Mouse (Mus musculus): ENCODE results near the gene Chka. TPM values are rescaled to one million over a fixed set of nuclear protein-coding genes. Genes with fewer than 3 reads are reported as not detected.

Chka gene
- total and polyA plus RNA-seq, 3 experiments = 9.5 to 12.5 (median 10.7) TPM

GRCm38 (mm10) chr19:3834301-3834700, 17.3 kb upstream of the Chka start:
- H3K27ac ChIP-seq = no peak overlapping the region
- no peak overlapping the region for H3K9ac ChIP-seq (ENCODE audit: low read depth, low read length)
- peaks cover 3% of the 10 kb centered on the region; the same call in 1 of the 2 replicates for H3K4me1 ChIP-seq (ENCODE audit: control insufficient read depth, insufficient read depth, low read length)
- no peaks in the 10 kb centered on the region for H3K79me2 ChIP-seq (replicated peaks; ENCODE audit: control insufficient read depth, insufficient read depth, low read length)
- H3K27me3 ChIP-seq (ENCODE audit: control insufficient read depth, insufficient read depth, low read length) = no peaks in the 10 kb centered on the region
- TF ChIP-seq EP300 (IDR thresholded peaks at IDR 0.05; ENCODE audit: insufficient read depth, low read depth, low read length) (no peak), POLR2A (IDR thresholded peaks at IDR 0.05; ENCODE audit: insufficient read depth, low read depth, low read length) (no peak), CTCF (IDR thresholded peaks at IDR 0.05) (no peak)
- H3K36me3 ChIP-seq (ENCODE audit: control insufficient read depth, insufficient read depth, low read length) = no peaks in the 10 kb centered on the region
- 92% methylated on average over 7 of the region's 7 CpGs for WGBS
- no peak overlapping the region for H3K4me3 ChIP-seq
- intact Hi-C loops (cut with DNase I) = no loop called here
- DNase-seq = no peak

- H3K4me3 ChIP-seq = no peak overlapping the region
- DNase-seq = no peak
- H3K36me3 ChIP-seq (ENCODE audit: control insufficient read depth, insufficient read depth, low read length) = no peaks in the 10 kb centered on the region
- H3K27me3 ChIP-seq (ENCODE audit: control insufficient read depth, insufficient read depth, low read length) = no peaks in the 10 kb centered on the region
- intact Hi-C loops (cut with DNase I) = no loop called here
- H3K27ac ChIP-seq = no peak overlapping the region
- H3K9ac ChIP-seq (ENCODE audit: low read depth, low read length) = no peak overlapping the region
- peaks cover 3% of the 10 kb centered on the region; the same call in 1 of the 2 replicates for H3K4me1 ChIP-seq (ENCODE audit: control insufficient read depth, insufficient read depth, low read length)
- no peak for TF ChIP-seq CTCF (IDR thresholded peaks at IDR 0.05)
- no peak for TF ChIP-seq EP300 (IDR thresholded peaks at IDR 0.05; ENCODE audit: insufficient read depth, low read depth, low read length)
- no peak for TF ChIP-seq POLR2A (IDR thresholded peaks at IDR 0.05; ENCODE audit: insufficient read depth, low read depth, low read length)
- 85% methylated on average over 9 of the region's 9 CpGs for WGBS
- H3K79me2 ChIP-seq (replicated peaks; ENCODE audit: control insufficient read depth, insufficient read depth, low read length) = no peaks in the 10 kb centered on the region
Measured at GRCm38 (mm10) chr19:3836791-3837190, 14.8 kb upstream of the Chka start.

GRCm38 (mm10) chr19:3838931-3839330, 12.6 kb upstream of the Chka start:
- intact Hi-C loops (cut with DNase I) = no loop called here
- Histone ChIP-seq H3K4me3 (no peak overlapping the region), H3K79me2 (replicated peaks; ENCODE audit: control insufficient read depth, insufficient read depth, low read length) (no peaks in the 10 kb centered on the region), H3K4me1 (ENCODE audit: control insufficient read depth, insufficient read depth, low read length) (no peaks in the 10 kb centered on the region), H3K27me3 (ENCODE audit: control insufficient read depth, insufficient read depth, low read length) (no peaks in the 10 kb centered on the region), H3K27ac (no peak overlapping the region), H3K36me3 (ENCODE audit: control insufficient read depth, insufficient read depth, low read length) (no peaks in the 10 kb centered on the region), H3K9ac (ENCODE audit: low read depth, low read length) (no peak overlapping the region)
- TF ChIP-seq EP300 (IDR thresholded peaks at IDR 0.05; ENCODE audit: insufficient read depth, low read depth, low read length) (no peak), CTCF (IDR thresholded peaks at IDR 0.05) (no peak), POLR2A (IDR thresholded peaks at IDR 0.05; ENCODE audit: insufficient read depth, low read depth, low read length) (no peak)
- no peak for DNase-seq
- 83% methylated on average over 3 of the region's 3 CpGs for WGBS

GRCm38 (mm10) chr19:3839686-3840085, 11.9 kb upstream of the Chka start:
- Histone ChIP-seq H3K36me3 (ENCODE audit: control insufficient read depth, insufficient read depth, low read length) (no peaks in the 10 kb centered on the region), H3K27me3 (ENCODE audit: control insufficient read depth, insufficient read depth, low read length) (no peaks in the 10 kb centered on the region), H3K9ac (ENCODE audit: low read depth, low read length) (no peak overlapping the region), H3K27ac (no peak overlapping the region), H3K4me1 (ENCODE audit: control insufficient read depth, insufficient read depth, low read length) (no peaks in the 10 kb centered on the region), H3K4me3 (no peak overlapping the region), H3K79me2 (replicated peaks; ENCODE audit: control insufficient read depth, insufficient read depth, low read length) (no peaks in the 10 kb centered on the region)
- intact Hi-C loops (cut with DNase I) = no loop called here
- 50% methylated on average over 2 of the region's 2 CpGs for WGBS
- TF ChIP-seq EP300 (IDR thresholded peaks at IDR 0.05; ENCODE audit: insufficient read depth, low read depth, low read length) = no peak
- no peak for DNase-seq

- H3K9ac ChIP-seq (ENCODE audit: low read depth, low read length) = no peak overlapping the region
- no peaks in the 10 kb centered on the region for H3K79me2 ChIP-seq (replicated peaks; ENCODE audit: control insufficient read depth, insufficient read depth, low read length)
- no peaks in the 10 kb centered on the region for H3K36me3 ChIP-seq (ENCODE audit: control insufficient read depth, insufficient read depth, low read length)
- no peak for DNase-seq
- TF ChIP-seq EP300 (IDR thresholded peaks at IDR 0.05; ENCODE audit: insufficient read depth, low read depth, low read length) = no peak
- no peak for TF ChIP-seq POLR2A (IDR thresholded peaks at IDR 0.05; ENCODE audit: insufficient read depth, low read depth, low read length)
- TF ChIP-seq CTCF (IDR thresholded peaks at IDR 0.05) = no peak
- intact Hi-C loops (cut with DNase I) = no loop called here
- WGBS = 55% methylated on average over 5 of the region's 5 CpGs
- no peak overlapping the region for H3K4me3 ChIP-seq
- H3K27me3 ChIP-seq (ENCODE audit: control insufficient read depth, insufficient read depth, low read length) = no peaks in the 10 kb centered on the region
- H3K4me1 ChIP-seq (ENCODE audit: control insufficient read depth, insufficient read depth, low read length) = no peaks in the 10 kb centered on the region
- no peak overlapping the region for H3K27ac ChIP-seq
Measured at GRCm38 (mm10) chr19:3840214-3840651, 11.3 kb upstream of the Chka start.

- no peak for DNase-seq
- no peaks in the 10 kb centered on the region for H3K27me3 ChIP-seq (ENCODE audit: control insufficient read depth, insufficient read depth, low read length)
- TF ChIP-seq CTCF (IDR thresholded peaks at IDR 0.05) (no peak), POLR2A (IDR thresholded peaks at IDR 0.05; ENCODE audit: insufficient read depth, low read depth, low read length) (no peak), EP300 (IDR thresholded peaks at IDR 0.05; ENCODE audit: insufficient read depth, low read depth, low read length) (no peak)
- H3K36me3 ChIP-seq (ENCODE audit: control insufficient read depth, insufficient read depth, low read length) = no peaks in the 10 kb centered on the region
- intact Hi-C loops (cut with DNase I) = no loop called here
- H3K4me1 ChIP-seq (ENCODE audit: control insufficient read depth, insufficient read depth, low read length) = no peaks in the 10 kb centered on the region
- no peak overlapping the region for H3K9ac ChIP-seq (ENCODE audit: low read depth, low read length)
- WGBS = 77% methylated on average over 5 of the region's 5 CpGs
- no peaks in the 10 kb centered on the region for H3K79me2 ChIP-seq (replicated peaks; ENCODE audit: control insufficient read depth, insufficient read depth, low read length)
- no peak overlapping the region for H3K27ac ChIP-seq
- no peak overlapping the region for H3K4me3 ChIP-seq
Measured at GRCm38 (mm10) chr19:3840685-3841084, 10.9 kb upstream of the Chka start.
